12 mouse cellular contexts compared by ENCODE assay signal in the genomic region with DNA sequence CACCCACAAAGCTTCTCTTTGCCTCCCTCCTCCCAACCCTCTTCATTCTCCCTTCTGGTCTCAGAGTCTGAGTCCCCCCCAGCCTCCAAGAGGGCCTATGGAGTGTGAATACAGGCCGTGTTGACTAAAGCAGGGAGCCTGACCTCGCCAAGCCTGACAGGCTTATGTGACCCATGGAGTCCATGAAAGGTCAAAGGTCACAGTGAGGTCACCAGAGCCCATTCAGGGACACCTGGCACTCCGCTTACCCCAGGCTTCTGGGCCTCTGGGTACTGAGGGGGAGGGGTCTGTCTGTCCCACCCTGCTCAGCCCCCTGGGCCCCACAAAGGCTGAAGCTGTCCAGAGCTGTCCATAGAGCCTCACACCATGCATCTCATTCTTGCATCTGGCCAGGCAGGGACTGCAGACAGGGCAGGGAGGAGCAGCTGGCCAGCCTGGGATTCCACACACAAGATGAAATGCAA. TPM values are rescaled to one million over a fixed set of nuclear protein-coding genes. Genes with fewer than 3 reads are reported as not detected.
A peak's percentile ranks its signal among the peaks of the same experiment; 100 is the strongest.
DNase-seq lines count a peak whose midpoint lies in the region; ATAC-seq and TF ChIP-seq lines count a peak whose summit lies in the region.
"Had no signal": no experiment of that assay in that cellular context is flagged by ENCODE, and none has a peak within 500 bp of the region (broad histone marks: within the 10 kb centered on the region; RNA-seq: fewer than 3 reads in every experiment).

No protein-coding gene starts in this region.

- H3K4me2 ChIP-seq in heart, postnatal 0 days (ENCODE audit: low read depth, low read length) = no peak overlapping the region
- H3K4me2 ChIP-seq in neural tube, embryonic 11.5 days (ENCODE audit: low read depth) = no peak overlapping the region

- H3K36me3 ChIP-seq in heart, postnatal 0 days (replicated peaks; ENCODE audit: control insufficient read depth, insufficient read depth, low read length) = no peaks in the 10 kb centered on the region
- no peaks in the 10 kb centered on the region for H3K36me3 ChIP-seq in limb, embryonic 10.5 days
- H3K36me3 ChIP-seq in neural tube, embryonic 11.5 days (ENCODE audit: control insufficient read depth, insufficient read depth, low read length) = no peaks in the 10 kb centered on the region

- WGBS in heart, postnatal 0 days = 45% methylated on average over 3 of the region's 3 CpGs
- WGBS in limb, embryonic 10.5 days = 10% methylated on average over 3 of the region's 3 CpGs
- WGBS in neural tube, embryonic 11.5 days = 0% methylated on average over 3 of the region's 3 CpGs

- no peaks in the 10 kb centered on the region for H3K27me3 ChIP-seq in heart, postnatal 0 days (ENCODE audit: control insufficient read depth, insufficient read depth, low read length)
- no peaks in the 10 kb centered on the region for H3K27me3 ChIP-seq in limb, embryonic 10.5 days (ENCODE audit: low read depth, poor library complexity, severe bottlenecking)
- no peaks in the 10 kb centered on the region for H3K27me3 ChIP-seq in neural tube, embryonic 11.5 days (ENCODE audit: control insufficient read depth, insufficient read depth, low read length)

- 0 out of 2 replicates have a peak, but pooled peaks have one; percentile 13 for ATAC-seq in heart, postnatal 0 days (ENCODE audit: insufficient read depth, low read depth)
- ATAC-seq in neural tube, embryonic 11.5 days (ENCODE audit: insufficient read depth, low FRiP score, low TSS enrichment) = peak; percentile 84
- no peak for ATAC-seq in granulocyte monocyte progenitor cell, adult 5-6 weeks (replicated peaks; ENCODE audit: poor library complexity, severe bottlenecking)

- no peak overlapping the region for H3K27ac ChIP-seq in heart, postnatal 0 days (ENCODE audit: low read depth)
- H3K27ac ChIP-seq in limb, embryonic 10.5 days = 0 out of 2 replicates have a peak overlapping the region, but pooled peaks have one; percentile 17
- no peak overlapping the region for H3K27ac ChIP-seq in neural tube, embryonic 11.5 days (ENCODE audit: low read depth, low read length)

- no peak for TF ChIP-seq CTCF in heart, postnatal 0 days (IDR thresholded peaks at IDR 0.05; ENCODE audit: low read depth)

- H3K9ac ChIP-seq in heart, postnatal 0 days (replicated peaks; ENCODE audit: low read depth, low read length) = no peak overlapping the region
- no peak overlapping the region for H3K9ac ChIP-seq in neural tube, embryonic 11.5 days (ENCODE audit: low read length)

- H3K4me1 ChIP-seq in heart, postnatal 0 days (ENCODE audit: control insufficient read depth, insufficient read depth) = 0 out of 2 replicates have a peak, but pooled peaks cover 4% of the 10 kb centered on the region
- peaks cover 34% of the 10 kb centered on the region for H3K4me1 ChIP-seq in limb, embryonic 10.5 days
- H3K4me1 ChIP-seq in neural tube, embryonic 11.5 days (ENCODE audit: control insufficient read depth, insufficient read depth, low read length) = peaks cover 21% of the 10 kb centered on the region

- no peak overlapping the region for H3K4me3 ChIP-seq in heart, postnatal 0 days (ENCODE audit: low read depth, low read length)
- no peak overlapping the region for H3K4me3 ChIP-seq in limb, embryonic 10.5 days
- no peak overlapping the region for H3K4me3 ChIP-seq in neural tube, embryonic 11.5 days (ENCODE audit: low read depth, low read length)

- no peak for TF ChIP-seq EP300 in heart, postnatal 0 days (IDR thresholded peaks at IDR 0.05; ENCODE audit: low read depth)

- H3K9me3 ChIP-seq in heart, postnatal 0 days (replicated peaks; ENCODE audit: control insufficient read depth, low read length) = no peaks in the 10 kb centered on the region
- no peaks in the 10 kb centered on the region for H3K9me3 ChIP-seq in limb, embryonic 10.5 days (replicated peaks)
- no peaks in the 10 kb centered on the region for H3K9me3 ChIP-seq in neural tube, embryonic 11.5 days (ENCODE audit: control insufficient read depth, low read length)

- no peak for DNase-seq in heart, postnatal 0 days (ENCODE audit: low spot score)
- no peak for DNase-seq in heart, adult 9 months (ENCODE audit: low spot score in 2 of 2)
- DNase-seq in embryo, embryonic 10.5 days (ENCODE audit: low spot score) = peak; percentile 97
- peak; percentile 40 for DNase-seq in limb, embryonic 10.5 days (ENCODE audit: low spot score)
- peak; percentile 64 for DNase-seq in neural tube, embryonic 11.5 days (ENCODE audit: low spot score)
- no peak for DNase-seq in right cerebral cortex, postnatal 36 days (ENCODE audit: low spot score in 2 of 2)
- no peak for DNase-seq in urinary bladder, postnatal 10 days (ENCODE audit: low spot score)
- DNase-seq: adrenal gland, adult 2 months; cerebellum, postnatal 14 days; gastrocnemius, postnatal 25 days; kidney, postnatal 36 days had no signal

RNA-seq across cellular contexts. Expression of a gene that starts 37.2 kb away (rescaled TPM):
- total RNA-seq in heart, postnatal 0 days (2014; rRNA removed; ENCODE audit: low replicate concordance) = 33.6 and 36.8 TPM in 2 replicates
- polyA plus RNA-seq in heart, postnatal 0 days (2015; fragmentation: Nextera tagmentation; extraction: Ambion mirVana) = 1.4 and 1.7 TPM in 2 replicates
- 0.69 and 1.2 TPM in 2 replicates for polyA plus RNA-seq in limb, embryonic 10.5 days (2016; fragmentation: Nextera tagmentation; extraction: Ambion mirVana)
- 3.3 and 3.7 TPM in 2 replicates for polyA plus RNA-seq in neural tube, embryonic 11.5 days (2014; fragmentation: Nextera tagmentation; extraction: Ambion mirVana)
- 0.53 TPM in 1 of 2 replicates, not detected in the other for total RNA-seq in granulocyte monocyte progenitor cell, adult 5-6 weeks (2014; fragmentation: Nextera tagmentation)
- under 0.01 and 0.13 TPM in 2 replicates for total RNA-seq in granulocyte monocyte progenitor cell, adult 5-6 weeks (2017)

RNA-seq across cellular contexts. Expression of a gene that starts 56.2 kb away (rescaled TPM):
- total RNA-seq in heart, postnatal 0 days (2014; rRNA removed; ENCODE audit: low replicate concordance) = 59.8 and 83.8 TPM in 2 replicates
- 42.6 and 45.6 TPM in 2 replicates for polyA plus RNA-seq in heart, postnatal 0 days (2015; fragmentation: Nextera tagmentation; extraction: Ambion mirVana)
- 53.6 and 63.3 TPM in 2 replicates for polyA plus RNA-seq in limb, embryonic 10.5 days (2016; fragmentation: Nextera tagmentation; extraction: Ambion mirVana)
- 90.0 and 91.2 TPM in 2 replicates for polyA plus RNA-seq in neural tube, embryonic 11.5 days (2014; fragmentation: Nextera tagmentation; extraction: Ambion mirVana)
- 67.8 and 79.6 TPM in 2 replicates for total RNA-seq in granulocyte monocyte progenitor cell, adult 5-6 weeks (2014; fragmentation: Nextera tagmentation)
- 55.7 and 58.3 TPM in 2 replicates for total RNA-seq in granulocyte monocyte progenitor cell, adult 5-6 weeks (2017)

Comparison
In these comparisons a context has a peak if more than half of its experiments do, and no peak if none do; other contexts are left out.
1. DNase-seq: peak in embryo, embryonic 10.5 days (single experiment), limb, embryonic 10.5 days (single experiment) and neural tube, embryonic 11.5 days (single experiment); none in heart, postnatal 0 days (single experiment), heart, adult 9 months (0 of 2), right cerebral cortex, postnatal 36 days (0 of 2) and urinary bladder, postnatal 10 days (single experiment).